Mouse (Mus musculus) macrophage (primary cell): ENCODE data around the gene Patj. TPM values are rescaled to one million over a fixed set of nuclear protein-coding genes. Genes with fewer than 3 reads are reported as not detected.

Source experiments
- H3K27ac ChIP-seq: fragments of 350-480 bp; formaldehyde crosslinking; 2 replicates; pipeline ENCODE4 v1.9.0; 2021
- H3K36me3 ChIP-seq: fragments of 350-480 bp; formaldehyde crosslinking; 2 replicates; pipeline ENCODE4 v1.9.0; 2021; ENCODE audit errors: inconsistent target
- H3K4me3 ChIP-seq: fragments of 350-480 bp; formaldehyde crosslinking; 2 replicates; pipeline ENCODE4 v1.9.0; 2021; ENCODE audit errors: inconsistent target
- H3K79me2 ChIP-seq: fragments of 350-480 bp; formaldehyde crosslinking; 2 replicates; pipeline ENCODE4 v1.9.0; 2021; ENCODE audit errors: inconsistent target
- WGBS: methylation state at CpG from one replicate; pipeline ENCODE4 v1.1.7; 2026; ENCODE audit warnings: inconsistent platforms; ENCODE audit not compliant: missing documents; 5-methylcytosine and 5-hydroxymethylcytosine counted together
- polyA plus RNA-seq: library from polyadenylated mRNA; stranded (reverse); fragments of 250-400 nt; gene quantifications from 3 replicates; pipeline ENCODE4 v1.2.4, GENCODE M21; 2018; ENCODE audit warnings: inconsistent platforms

Gene Patj
- polyA plus RNA-seq, 1 experiment from 2014 or later = 0.39 TPM

DNA sequence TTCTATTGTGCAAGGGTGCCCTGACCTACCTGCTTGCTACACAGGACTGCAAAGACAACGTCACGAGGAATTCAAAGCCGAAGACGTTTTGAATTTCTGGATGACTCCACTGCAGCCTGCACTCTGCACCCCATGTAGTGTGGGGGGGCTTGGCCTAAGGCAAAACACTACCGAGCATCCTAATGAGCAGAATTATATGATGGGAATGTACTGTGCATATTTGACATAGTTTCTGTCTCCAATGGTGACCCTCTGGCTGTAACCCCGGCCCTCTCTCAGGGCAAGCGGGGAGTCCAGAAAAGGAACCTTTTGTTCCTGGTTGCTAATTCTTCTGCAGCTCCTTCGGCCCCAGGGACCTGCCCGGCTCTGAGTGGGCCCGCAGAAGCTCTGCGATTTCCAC lies 360.6 kb downstream of the Patj start:
- no peaks in the 10 kb centered on the region for H3K36me3 ChIP-seq
- 88% methylated on average over 11 of the region's 11 CpGs for WGBS
- H3K4me3 ChIP-seq = no peak overlapping the region
- no peak overlapping the region for H3K27ac ChIP-seq
- no peaks in the 10 kb centered on the region for H3K79me2 ChIP-seq

DNA sequence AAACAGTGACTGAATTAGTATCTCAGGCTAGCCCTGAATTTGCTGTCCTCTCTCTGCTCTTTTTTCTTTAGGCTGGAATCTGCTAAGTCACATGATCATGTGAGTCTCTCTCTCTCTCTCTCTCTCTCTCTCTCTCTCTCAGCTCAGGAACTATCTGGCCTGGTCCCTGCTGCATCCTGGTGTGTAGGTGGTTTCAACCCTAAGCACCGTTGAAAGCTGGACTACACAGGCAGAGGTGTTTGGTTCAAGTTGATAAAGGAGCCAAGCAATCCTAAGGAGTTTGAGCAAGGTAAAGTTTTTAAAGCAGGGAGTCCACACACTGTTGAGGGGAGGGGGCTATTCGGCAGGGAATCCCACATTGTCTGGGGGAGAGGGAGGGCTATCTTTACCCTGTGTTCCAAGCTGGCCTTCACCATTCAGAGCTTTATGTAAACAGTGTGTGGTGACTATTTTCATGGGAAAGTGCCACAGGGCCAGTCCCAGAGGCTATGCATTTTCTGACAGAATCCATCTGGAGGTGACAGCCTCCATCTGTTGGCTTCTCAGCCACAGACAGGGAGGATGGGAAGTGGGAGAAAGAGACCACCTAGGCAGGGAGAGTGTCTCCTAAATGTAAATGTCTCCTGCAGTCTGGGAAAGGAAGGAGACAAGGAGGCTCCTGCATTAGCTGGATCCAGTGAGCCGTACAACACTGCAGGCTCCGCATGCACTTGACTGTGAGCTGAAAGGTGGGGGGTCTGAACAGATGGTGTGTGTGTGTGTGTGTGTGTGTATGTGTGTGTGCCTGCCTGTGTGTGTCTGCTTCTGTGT lies 362.6 kb downstream of the Patj start:
- H3K36me3 ChIP-seq = no peaks in the 10 kb centered on the region
- H3K4me3 ChIP-seq = no peak overlapping the region
- no peaks in the 10 kb centered on the region for H3K79me2 ChIP-seq
- 88% methylated on average over 4 of the region's 4 CpGs for WGBS
- H3K27ac ChIP-seq = no peak overlapping the region

DNA sequence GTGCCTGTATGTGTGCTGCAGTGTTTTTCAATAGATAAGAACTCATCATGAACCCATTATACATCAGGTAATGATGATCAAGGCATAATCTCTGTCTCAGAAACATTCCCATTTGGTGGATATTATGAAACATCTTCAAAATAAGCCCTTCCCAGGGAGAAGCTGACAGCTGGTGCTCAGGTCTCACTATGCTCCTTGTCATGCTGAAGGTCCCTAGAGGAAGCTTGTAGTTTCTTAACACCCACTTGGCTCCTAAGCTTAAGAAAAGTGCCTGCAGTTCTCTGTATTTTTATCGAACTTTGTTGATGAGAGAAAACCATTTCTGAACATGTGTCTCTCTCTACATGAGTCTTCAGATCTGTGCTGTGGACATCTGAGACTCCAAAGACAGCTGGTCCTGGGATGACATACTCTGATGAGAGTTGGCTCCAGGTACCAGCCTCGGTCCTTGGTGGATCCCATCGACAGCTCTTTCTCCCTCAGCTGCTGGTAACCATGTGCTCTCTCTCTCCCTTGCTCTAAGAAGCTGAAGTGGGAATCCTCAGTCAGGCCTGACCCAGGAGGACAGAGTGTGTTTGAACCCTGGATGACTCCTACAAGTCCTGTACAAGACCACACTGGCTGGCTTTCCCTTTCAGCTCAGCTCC lies 363.4 kb downstream of the Patj start:
- no peaks in the 10 kb centered on the region for H3K36me3 ChIP-seq
- WGBS = 92% methylated on average over 3 of the region's 3 CpGs
- H3K27ac ChIP-seq = no peak overlapping the region
- no peaks in the 10 kb centered on the region for H3K79me2 ChIP-seq
- no peak overlapping the region for H3K4me3 ChIP-seq

DNA sequence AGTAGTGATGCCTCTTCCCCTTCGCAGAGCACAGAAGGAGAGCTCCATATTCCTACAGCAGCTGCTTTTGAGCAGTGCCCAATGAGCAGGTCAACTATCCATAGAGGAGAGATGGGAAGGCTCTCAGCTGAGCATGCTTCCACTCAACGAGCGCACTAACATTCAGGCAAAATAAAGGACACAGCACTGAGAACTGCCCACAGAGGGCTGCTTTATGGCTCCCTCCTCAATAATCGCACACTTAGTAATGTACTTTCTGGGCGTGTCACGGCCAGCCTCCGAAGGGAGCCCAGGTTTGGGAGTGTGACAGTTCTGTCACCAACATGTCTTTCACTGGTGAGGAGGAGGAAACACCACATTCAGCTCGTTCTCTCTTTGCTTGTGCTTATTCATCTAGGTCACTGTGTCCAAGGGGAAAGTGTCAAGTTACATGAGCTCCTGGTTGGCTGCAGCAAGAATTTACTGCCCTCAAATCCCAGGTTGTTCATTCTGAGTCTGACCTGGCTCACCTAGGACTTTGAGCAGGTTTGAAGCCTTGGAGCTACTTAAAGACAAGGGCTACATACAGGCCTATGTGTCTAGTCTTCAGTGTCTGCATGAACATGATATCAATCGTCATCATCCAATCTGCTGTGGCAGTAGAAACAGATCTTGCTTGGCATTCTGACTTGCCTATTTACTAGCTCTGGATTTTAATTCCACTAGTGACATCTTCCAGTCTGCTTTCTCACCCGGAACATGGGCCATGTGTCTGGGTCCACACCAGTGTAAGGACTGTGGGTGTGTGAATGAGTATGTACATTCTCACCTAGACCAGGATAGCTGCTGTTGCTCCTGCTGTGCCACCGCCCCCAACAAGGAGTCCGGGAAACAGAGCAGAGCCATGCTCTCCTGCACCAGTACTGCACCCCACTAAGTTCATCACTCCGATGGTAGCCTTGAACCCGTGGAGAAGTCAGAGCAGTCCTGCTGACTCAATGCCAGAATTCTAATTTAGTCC lies 371.8 kb downstream of the Patj start:
- Histone ChIP-seq H3K4me3 (no peak overlapping the region), H3K27ac (no peak overlapping the region), H3K36me3 (no peaks in the 10 kb centered on the region), H3K79me2 (no peaks in the 10 kb centered on the region)
- WGBS = 85% methylated on average over 14 of the region's 14 CpGs

Other genes with a start within 250 kb of the Patj start
- 26.4 to 48.2 TPM (median 36.1 TPM) in 3 replicates for gene Tm2d1, start 12.5 kb upstream of the Patj start, polyA plus RNA-seq